Mouse (Mus musculus): Measurements from ENCODE around the gene Zfp111.

Gene Zfp111

GRCm38 (mm10) chr7:24211343-24211742, at the start of gene Zfp111:
Zfp111 (minus strand) TSS chr7:24211443.
- no peak for DNase-seq

GRCm38 (mm10) chr7:24260000-24260312, 48.7 kb upstream of the Zfp111 start:
- DNase-seq: no peak

- no peak for DNase-seq
Measured at GRCm38 (mm10) chr7:24259306-24259999, 48.2 kb upstream of the Zfp111 start.

GRCm38 (mm10) chr7:24254633-24255474, 43.6 kb upstream of the Zfp111 start, which contains the start of gene Zfp108:
Zfp108 (plus strand) TSS chr7:24254794.
- peak; percentile 85 to 88 for DNase-seq

- peak in 1 of 2 experiments; percentile 10 for DNase-seq
Measured at GRCm38 (mm10) chr7:24253779-24254615, 42.8 kb upstream of the Zfp111 start.

- DNase-seq: peak; percentile 68 to 69
Measured at GRCm38 (mm10) chr7:24237040-24237791, 26.0 kb upstream of the Zfp111 start, which contains the start of gene Zfp109. Zfp109 (minus strand) TSS chr7:24237560.

GRCm38 (mm10) chr7:24210296-24210695, 947 bp downstream of the Zfp111 start:
- no peak for DNase-seq

- DNase-seq: no peak
Measured at GRCm38 (mm10) chr7:24208282-24208886, 2.9 kb downstream of the Zfp111 start.

- DNase-seq: peak; percentile 71 to 76
Measured at GRCm38 (mm10) chr7:24207488-24208261, 3.6 kb downstream of the Zfp111 start.

- DNase-seq: no peak
Measured at GRCm38 (mm10) chr7:24196961-24197360, 14.3 kb downstream of the Zfp111 start.

GRCm38 (mm10) chr7:24193157-24193556, 18.1 kb downstream of the Zfp111 start:
- DNase-seq: no peak

- DNase-seq: no peak
Measured at GRCm38 (mm10) chr7:24191361-24191760, 19.9 kb downstream of the Zfp111 start.

- no peak for DNase-seq
Measured at GRCm38 (mm10) chr7:24189571-24189944, 21.7 kb downstream of the Zfp111 start.

- no peak for DNase-seq
Measured at GRCm38 (mm10) chr7:24188901-24189570, 22.2 kb downstream of the Zfp111 start.

- DNase-seq: no peak
Measured at GRCm38 (mm10) chr7:24187611-24188010, 23.6 kb downstream of the Zfp111 start.

GRCm38 (mm10) chr7:24175337-24175711, 35.9 kb downstream of the Zfp111 start:
- no peak for DNase-seq

- DNase-seq: peak; percentile 77 to 80
Measured at GRCm38 (mm10) chr7:24174618-24175336, 36.5 kb downstream of the Zfp111 start, which contains the start of gene Zfp114. Zfp114 (plus strand) TSS chr7:24175060.

- DNase-seq: no peak
Measured at GRCm38 (mm10) chr7:24172191-24172590, 39.1 kb downstream of the Zfp111 start.

GRCm38 (mm10) chr7:24153272-24153671, 58.0 kb downstream of the Zfp111 start:
- DNase-seq: no peak

Data from cerebellum, postnatal 36 days (tissue).